In genomic region chr6:144086096-144086810, GRCm38 (mm10) we compare ENCODE assay signal across 21 mouse cellular contexts.
"Had no signal": no experiment of that assay in that cellular context is flagged by ENCODE, and none has a peak within 500 bp of the region (broad histone marks: within the 10 kb centered on the region; RNA-seq: fewer than 3 reads in every experiment).

No protein-coding gene starts in this region.

- H3K4me3 ChIP-seq: heart, embryonic 10.5 days; heart, embryonic 12.5 days; hindbrain, embryonic 13.5 days; hindbrain, embryonic 15.5 days; layer of hippocampus, adult 2 months; left cerebral cortex, adult 2 months; limb, embryonic 10.5 days; limb, embryonic 12.5 days; liver, embryonic 12.5 days had no signal

- H3K27ac ChIP-seq: heart, embryonic 10.5 days; hindbrain, embryonic 13.5 days; hindbrain, embryonic 15.5 days; hindbrain, postnatal 0 days; layer of hippocampus, adult 2 months; left cerebral cortex, adult 2 months; limb, embryonic 10.5 days; limb, embryonic 12.5 days; liver, embryonic 12.5 days; liver, embryonic 14.5 days had no signal

- H3K4me1 ChIP-seq: heart, embryonic 10.5 days; heart, embryonic 12.5 days; hindbrain, embryonic 13.5 days; hindbrain, embryonic 15.5 days; limb, embryonic 10.5 days; limb, embryonic 12.5 days; liver, embryonic 12.5 days had no signal

- H3K9me3 ChIP-seq: heart, embryonic 10.5 days; heart, embryonic 12.5 days; hindbrain, embryonic 13.5 days; hindbrain, embryonic 15.5 days; limb, embryonic 10.5 days; limb, embryonic 12.5 days; liver, embryonic 12.5 days had no signal

- H3K36me3 ChIP-seq: heart, embryonic 10.5 days; heart, embryonic 12.5 days; hindbrain, embryonic 13.5 days; hindbrain, embryonic 15.5 days; limb, embryonic 10.5 days; liver, embryonic 12.5 days had no signal

- DNase-seq: gastrocnemius, postnatal 14 days; gastrocnemius, postnatal 36 days; heart, adult 18-20 months; heart, postnatal 10 days; heart, postnatal 36 days; kidney, adult 18-20 months; kidney, adult 8-10 months; kidney, postnatal 10 days; kidney, postnatal 25 days; kidney, postnatal 4 days had no signal

- H3K9ac ChIP-seq: heart, embryonic 12.5 days; hindbrain, embryonic 13.5 days; hindbrain, embryonic 15.5 days; limb, embryonic 12.5 days; liver, embryonic 12.5 days; liver, embryonic 14.5 days had no signal

- H3K4me2 ChIP-seq: heart, embryonic 12.5 days; hindbrain, embryonic 13.5 days; hindbrain, embryonic 15.5 days; limb, embryonic 12.5 days; liver, embryonic 12.5 days had no signal

- ATAC-seq: hindbrain, postnatal 0 days; liver, embryonic 12.5 days had no signal

- H3K27me3 ChIP-seq: heart, embryonic 12.5 days; hindbrain, embryonic 13.5 days; hindbrain, embryonic 15.5 days; limb, embryonic 12.5 days; liver, embryonic 12.5 days had no signal
